Mouse (Mus musculus): ENCODE data around the gene Padi1.
A peak's percentile ranks its signal among the peaks of the same experiment; 100 is the strongest.

The Padi1 gene

GRCm38 (mm10) chr4:140845666-140846065 is at the start of gene Padi1:
Gene Padi1 (minus strand): TSS chr4:140845778.
- DNase-seq, result peak; percentile 14

- no peak for DNase-seq
Observed at GRCm38 (mm10) chr4:140892163-140892530, 46.6 kb upstream of the Padi1 start.

- no peak for DNase-seq
Observed at GRCm38 (mm10) chr4:140891525-140892162, 46.1 kb upstream of the Padi1 start.

GRCm38 (mm10) chr4:140883852-140884251 is 38.3 kb upstream of the Padi1 start:
- DNase-seq, result no peak

- DNase-seq, result no peak
Observed at GRCm38 (mm10) chr4:140882981-140883380, 37.4 kb upstream of the Padi1 start.

- DNase-seq, result no peak
Observed at GRCm38 (mm10) chr4:140882365-140882764, 36.8 kb upstream of the Padi1 start.

- DNase-seq, result no peak
Observed at GRCm38 (mm10) chr4:140881771-140882170, 36.2 kb upstream of the Padi1 start.

GRCm38 (mm10) chr4:140881026-140881670 is 35.6 kb upstream of the Padi1 start:
- DNase-seq, result no peak

- DNase-seq, result no peak
Observed at GRCm38 (mm10) chr4:140880207-140880606, 34.6 kb upstream of the Padi1 start.

- DNase-seq, result no peak
Observed at GRCm38 (mm10) chr4:140879739-140880138, 34.2 kb upstream of the Padi1 start.

GRCm38 (mm10) chr4:140879116-140879515 is 33.5 kb upstream of the Padi1 start:
- no peak for DNase-seq

GRCm38 (mm10) chr4:140878655-140879054 is 33.1 kb upstream of the Padi1 start:
- DNase-seq, result no peak

GRCm38 (mm10) chr4:140877441-140877840 is 31.9 kb upstream of the Padi1 start:
- no peak for DNase-seq

GRCm38 (mm10) chr4:140876681-140877080 is 31.1 kb upstream of the Padi1 start:
- no peak for DNase-seq

- no peak for DNase-seq
Observed at GRCm38 (mm10) chr4:140876161-140876560, 30.6 kb upstream of the Padi1 start.

GRCm38 (mm10) chr4:140873011-140873410 is 27.4 kb upstream of the Padi1 start:
- DNase-seq, result no peak

GRCm38 (mm10) chr4:140872686-140872992 is 27.1 kb upstream of the Padi1 start:
- no peak for DNase-seq

GRCm38 (mm10) chr4:140871851-140872685 is 26.5 kb upstream of the Padi1 start:
- no peak for DNase-seq

GRCm38 (mm10) chr4:140871376-140871775 is 25.8 kb upstream of the Padi1 start:
- DNase-seq, result no peak

GRCm38 (mm10) chr4:140870876-140871275 is 25.3 kb upstream of the Padi1 start:
- no peak for DNase-seq

GRCm38 (mm10) chr4:140869945-140870344 is 24.4 kb upstream of the Padi1 start:
- DNase-seq, result no peak

GRCm38 (mm10) chr4:140868484-140869190 is 23.1 kb upstream of the Padi1 start:
- DNase-seq, result peak; percentile 36

- DNase-seq, result no peak
Observed at GRCm38 (mm10) chr4:140862036-140862650, 16.6 kb upstream of the Padi1 start.
